Mouse (Mus musculus) MEL (cell line): ENCODE results near the gene Cmtm3. TPM values are rescaled to one million over a fixed set of nuclear protein-coding genes. Genes with fewer than 3 reads are reported as not detected.

Source experiments
- DNase-seq: peaks from one replicate; pipeline ENCODE4 v3.0.0; 2011; ENCODE audit warnings: low read depth, low spot score
- H3K27ac ChIP-seq: 2 replicates; pipeline ENCODE4 v1.5.1; 2012; ENCODE audit warnings: low read depth, mild to moderate bottlenecking, control low read depth, low read length, moderate library complexity; ENCODE audit not compliant: control insufficient read depth
- H3K27me3 ChIP-seq, 2 experiments: fragments of 150-350 bp in 1 of 2; sonication (generic) in 1 of 2; 2 replicates each; pipeline ENCODE4 v1.6.1; 2012; ENCODE audit warnings: low read length in 2 of 2, mild to moderate bottlenecking in 2 of 2, improper control_type of control experiment in 1 of 2, moderate library complexity in 1 of 2; ENCODE audit not compliant: insufficient read depth in 2 of 2, control insufficient read depth in 1 of 2
- H3K36me3 ChIP-seq, 2 experiments: 2 replicates each; pipeline ENCODE4 v1.6.1; 2012 to 2014; ENCODE audit warnings: low read length in 2 of 2, improper control_type of control experiment in 1 of 2, inconsistent platforms in 1 of 2, mild to moderate bottlenecking in 1 of 2; ENCODE audit not compliant: insufficient read depth in 2 of 2, control insufficient read depth in 1 of 2
- H3K4me1 ChIP-seq, 2 experiments: fragments of 150-350 bp in 1 of 2; sonication (generic) in 1 of 2; 2 replicates each; pipeline ENCODE4 v1.6.1; 2012; ENCODE audit warnings: low read length in 2 of 2, improper control_type of control experiment in 1 of 2, mild to moderate bottlenecking in 1 of 2; ENCODE audit not compliant: insufficient read depth in 2 of 2, control insufficient read depth in 1 of 2
- H3K4me3 ChIP-seq, 2 experiments: fragments of 150-350 bp in 1 of 2; sonication (generic) in 1 of 2; 2 replicates each; pipeline ENCODE4 v1.5.1; 2012; ENCODE audit warnings: low read depth in 2 of 2, low read length in 2 of 2, mild to moderate bottlenecking in 2 of 2, moderate library complexity in 2 of 2, control low read depth in 1 of 2, improper control_type of control experiment in 1 of 2; ENCODE audit not compliant: control insufficient read depth in 1 of 2, insufficient read depth in 1 of 2
- H3K79me2 ChIP-seq: 2 replicates; pipeline ENCODE4 v1.6.1; 2012; ENCODE audit warnings: mild to moderate bottlenecking, low read length, moderate library complexity; ENCODE audit not compliant: control insufficient read depth, poor library complexity, insufficient read depth
- H3K9ac ChIP-seq: 2 replicates; pipeline ENCODE4 v1.6.1; 2012; ENCODE audit warnings: low read depth, mild to moderate bottlenecking, control low read depth, low read length, moderate library complexity; ENCODE audit not compliant: control insufficient read depth, poor library complexity, severe bottlenecking
- H3K9me3 ChIP-seq: fragments of 150-350 bp; sonication (generic); replicated peaks from 2 replicates; pipeline ENCODE4 v1.6.1; 2012; ENCODE audit warnings: mild to moderate bottlenecking, low read length, improper control_type of control experiment, moderate library complexity; ENCODE audit not compliant: insufficient read depth
- CTCF ChIP-seq, 3 experiments: IDR thresholded peaks in 2 of 3; conservative IDR thresholded peaks in 1 of 3; 2 replicates each; pipeline ENCODE4 v1.5.1; 2011 to 2012; ENCODE audit warnings: low read length in 3 of 3, low read depth in 2 of 3, mild to moderate bottlenecking in 2 of 3, improper control_type of control experiment in 1 of 3, inconsistent platforms in 1 of 3, mixed read lengths in 1 of 3, moderate library complexity in 1 of 3; ENCODE audit not compliant: control insufficient read depth in 1 of 3, insufficient read depth in 1 of 3, poor library complexity in 1 of 3, severe bottlenecking in 1 of 3
- ELF1 ChIP-seq: IDR thresholded peaks from 2 replicates; pipeline ENCODE4 v1.6.1; 2014; ENCODE audit warnings: low read depth, mild to moderate bottlenecking, inconsistent platforms, low read length, improper control_type of control experiment, moderate library complexity
- EP300 ChIP-seq, 2 experiments: IDR thresholded peaks; 2 replicates each; pipeline ENCODE4 v1.6.1; 2011; ENCODE audit warnings: improper control_type of control experiment in 2 of 2, low read length in 2 of 2, low read depth in 1 of 2, mild to moderate bottlenecking in 1 of 2
- GABPA ChIP-seq: IDR thresholded peaks from 2 replicates; pipeline ENCODE4 v1.6.1; 2012; ENCODE audit warnings: low read depth, mild to moderate bottlenecking, inconsistent platforms, low read length, improper control_type of control experiment, moderate library complexity
- HCFC1 ChIP-seq: IDR thresholded peaks from 2 replicates; pipeline ENCODE4 v1.6.1; 2012; ENCODE audit warnings: low read depth, mild to moderate bottlenecking, inconsistent platforms, low read length, improper control_type of control experiment, moderate library complexity
- JUND ChIP-seq: IDR thresholded peaks from 2 replicates; pipeline ENCODE4 v1.6.1; 2011; ENCODE audit warnings: low read depth, mild to moderate bottlenecking, improper control_type of control experiment, low read length
- MAFK ChIP-seq: IDR thresholded peaks from 2 replicates; pipeline ENCODE4 v1.6.1; 2011; ENCODE audit warnings: low read depth, mild to moderate bottlenecking, low read length, improper control_type of control experiment, borderline replicate concordance
- MXI1 ChIP-seq: IDR thresholded peaks from 2 replicates; pipeline ENCODE4 v1.6.1; 2011; ENCODE audit warnings: mild to moderate bottlenecking, low read depth, low read length, improper control_type of control experiment
- MYC ChIP-seq: IDR thresholded peaks from 2 replicates; pipeline ENCODE4 v1.6.1; 2011; ENCODE audit warnings: low read depth, mild to moderate bottlenecking, low read length, improper control_type of control experiment, moderate library complexity
- NELFE ChIP-seq: IDR thresholded peaks from 2 replicates; pipeline ENCODE4 v1.6.1; 2011; ENCODE audit warnings: low read depth, low read length, improper control_type of control experiment
- NRF1 ChIP-seq: IDR thresholded peaks from 2 replicates; pipeline ENCODE4 v1.6.1; 2014; ENCODE audit warnings: low read depth, mild to moderate bottlenecking, inconsistent platforms, low read length, improper control_type of control experiment, moderate library complexity; ENCODE audit not compliant: poor library complexity, insufficient read depth, severe bottlenecking
- POLR2A ChIP-seq, 2 experiments: IDR thresholded peaks; 2 replicates each; pipeline ENCODE4 v1.6.1; 2011 to 2012; ENCODE audit warnings: low read length in 2 of 2, mild to moderate bottlenecking in 2 of 2, control low read depth in 1 of 2, improper control_type of control experiment in 1 of 2, low read depth in 1 of 2, moderate library complexity in 1 of 2; ENCODE audit not compliant: control insufficient read depth in 1 of 2, insufficient read depth in 1 of 2, poor library complexity in 1 of 2
- POLR2AphosphoS5 ChIP-seq: IDR thresholded peaks from 2 replicates; pipeline ENCODE4 v1.6.1; 2012; ENCODE audit warnings: low read depth, borderline replicate concordance, mild to moderate bottlenecking, inconsistent platforms, low read length, moderate library complexity, mixed read lengths
- RAD21 ChIP-seq: IDR thresholded peaks from 2 replicates; pipeline ENCODE4 v1.6.1; 2011; ENCODE audit warnings: mild to moderate bottlenecking, low read depth, low read length, improper control_type of control experiment
- RCOR1 ChIP-seq: IDR thresholded peaks from 2 replicates; pipeline ENCODE4 v1.6.1; 2012; ENCODE audit warnings: low read depth, mild to moderate bottlenecking, inconsistent platforms, low read length, improper control_type of control experiment
- SIN3A ChIP-seq: IDR thresholded peaks from 2 replicates; pipeline ENCODE4 v1.6.1; 2012; ENCODE audit warnings: low read length, improper control_type of control experiment, inconsistent platforms
- SMC3 ChIP-seq: IDR thresholded peaks from 2 replicates; pipeline ENCODE4 v1.6.1; 2011; ENCODE audit warnings: low read depth, low read length, improper control_type of control experiment
- TAL1 ChIP-seq: IDR thresholded peaks from 2 replicates; pipeline ENCODE4 v1.6.1; 2012; ENCODE audit warnings: mild to moderate bottlenecking, inconsistent platforms, low read length, moderate library complexity, mixed read lengths
- TBP ChIP-seq: IDR thresholded peaks from 2 replicates; pipeline ENCODE4 v1.8.0; 2011; ENCODE audit warnings: low read depth, low read length, improper control_type of control experiment
- TCF12 ChIP-seq: IDR thresholded peaks from 2 replicates; pipeline ENCODE4 v1.6.1; 2014; ENCODE audit warnings: low read depth, mild to moderate bottlenecking, inconsistent platforms, low read length, improper control_type of control experiment, moderate library complexity
- USF1 ChIP-seq: IDR thresholded peaks from 2 replicates; pipeline ENCODE4 v1.6.1; 2014; ENCODE audit warnings: low read depth, mild to moderate bottlenecking, inconsistent platforms, low read length, improper control_type of control experiment, moderate library complexity
- ZKSCAN1 ChIP-seq: IDR thresholded peaks from 2 replicates; pipeline ENCODE4 v1.6.1; 2012; ENCODE audit warnings: low read depth, mild to moderate bottlenecking, inconsistent platforms, low read length, improper control_type of control experiment, moderate library complexity
- ZNF384 ChIP-seq: IDR thresholded peaks from 2 replicates; pipeline ENCODE4 v1.6.1; 2012; ENCODE audit warnings: low read depth, mild to moderate bottlenecking, inconsistent platforms, low read length, improper control_type of control experiment
- polyA plus RNA-seq, 2 experiments: library from polyadenylated mRNA; stranded (reverse) in 1 of 2; unstranded in 1 of 2; fragments of >175 nt in 1 of 2; fragments of >200 nt in 1 of 2; gene quantifications; 2 replicates each; pipeline versions ENCODE4 v1.2.1 to v1.2.4; 2012; ENCODE audit warnings: low replicate concordance in 2 of 2, low read depth in 1 of 2; ENCODE audit not compliant: insufficient read length in 2 of 2, insufficient read depth in 1 of 2, missing spikeins in 1 of 2
- total RNA-seq: library from RNA; depleted of rRNA; stranded (reverse); fragments of 300-350 nt; gene quantifications from 2 replicates; pipeline ENCODE4 v1.2.3, GENCODE M21; 2012

Gene Cmtm3
- total and polyA plus RNA-seq, 3 experiments, result 17.9 to 56.3 TPM; not detected in 1

GRCm38 (mm10) chr8:104337890-104338289 is 1.3 kb upstream of the Cmtm3 start:
- DNase-seq, result peak; percentile 63
- Histone ChIP-seq H3K9ac (no peak overlapping the region), H3K36me3 (peaks cover 0 to 20% of the 10 kb centered on the region in 2 experiments; a peak in 2 of 4 replicates), H3K9me3 (no peaks in the 10 kb centered on the region), H3K27ac (no peak overlapping the region), H3K79me2 (peaks cover 10% of the 10 kb centered on the region), H3K4me1 (peaks cover 5 to 22% of the 10 kb centered on the region in 2 experiments), H3K27me3 (no peaks in the 10 kb centered on the region), H3K4me3 (no peak overlapping the region)
- TF ChIP-seq TCF12 (no peak), CTCF (IDR thresholded peaks at IDR 0.05 in 2 of 3, conservative IDR thresholded peaks at IDR 0.05 in 1 of 3; ENCODE audit: control insufficient read depth in 1 of 3, insufficient read depth in 1 of 3, low read depth in 2 of 3, low read length in 3 of 3, poor library complexity in 1 of 3, severe bottlenecking in 1 of 3) (peak; percentile 13 to 40 (median 36); a peak in 4 of 6 replicates)

- peaks cover 10% of the 10 kb centered on the region for H3K79me2 ChIP-seq
- H3K9ac ChIP-seq, result peak overlapping the region; percentile 76
- TF ChIP-seq GABPA, result no peak
- TF ChIP-seq POLR2AphosphoS5, result no peak
- no peak for TF ChIP-seq MAFK
- TF ChIP-seq SMC3, result no peak
- TF ChIP-seq ZKSCAN1, result no peak
- no peak for TF ChIP-seq ZNF384
- TF ChIP-seq TBP, result no peak
- no peak for TF ChIP-seq USF1
- no peak for TF ChIP-seq TAL1
- no peak for TF ChIP-seq EP300 (IDR thresholded peaks at IDR 0.05; ENCODE audit: low read depth in 1 of 2, low read length in 2 of 2)
- H3K4me1 ChIP-seq, result peaks cover 0 to 7% of the 10 kb centered on the region in 2 experiments; a peak in 2 of 4 replicates
- H3K9me3 ChIP-seq, result no peaks in the 10 kb centered on the region
- peak overlapping the region; percentile 59 to 90 for H3K4me3 ChIP-seq
- H3K27ac ChIP-seq, result peak overlapping the region; percentile 66; the same call in 1 of the 2 replicates
- no peaks in the 10 kb centered on the region for H3K27me3 ChIP-seq
- peak; percentile 44 for DNase-seq
- H3K36me3 ChIP-seq, result peaks cover 0 to 9% of the 10 kb centered on the region in 2 experiments; a peak in 2 of 4 replicates
These were observed 698 bp downstream of the Cmtm3 start for GRCm38 (mm10) chr8:104339983-104340232.

GRCm38 (mm10) chr8:104340233-104341105 is 1.3 kb downstream of the Cmtm3 start:
- Histone ChIP-seq H3K36me3 (peaks cover 0 to 9% of the 10 kb centered on the region in 2 experiments; a peak in 2 of 4 replicates), H3K79me2 (peaks cover 10% of the 10 kb centered on the region), H3K9ac (peak overlapping the region; percentile 76), H3K4me1 (peaks cover 0 to 7% of the 10 kb centered on the region in 2 experiments; a peak in 2 of 4 replicates), H3K27ac (peak overlapping the region; percentile 62), H3K27me3 (no peaks in the 10 kb centered on the region), H3K9me3 (no peaks in the 10 kb centered on the region), H3K4me3 (peak overlapping the region; percentile 59 to 90)
- TF ChIP-seq MXI1 (0 out of 2 replicates have a peak, but pooled peaks have one; percentile 31), HCFC1 (peak; percentile 70), CTCF (IDR thresholded peaks at IDR 0.05 in 2 of 3, conservative IDR thresholded peaks at IDR 0.05 in 1 of 3; ENCODE audit: control insufficient read depth in 1 of 3, insufficient read depth in 1 of 3, low read depth in 2 of 3, low read length in 3 of 3, poor library complexity in 1 of 3, severe bottlenecking in 1 of 3) (peak in 2 of 3 experiments; percentile 49 to 57; a peak in 5 of 6 replicates), MYC (peak; percentile 40; the same call in 1 of the 2 replicates), NELFE (peak; percentile 74), RAD21 (peak; percentile 22; the same call in 1 of the 2 replicates), NRF1 (0 out of 2 replicates have a peak, but pooled peaks have one; percentile 0), TBP (no peak), TCF12 (0 out of 2 replicates have a peak, but pooled peaks have one; percentile 8), SMC3 (peak; percentile 28), ELF1 (peak; percentile 43), POLR2AphosphoS5 (no peak), POLR2A (IDR thresholded peaks at IDR 0.05; ENCODE audit: control insufficient read depth in 1 of 2, insufficient read depth in 1 of 2, low read depth in 1 of 2, low read length in 2 of 2, poor library complexity in 1 of 2) (peak; percentile 60 to 69; a peak in 2 of 4 replicates), SIN3A (peak; percentile 46; the same call in 1 of the 2 replicates), RCOR1 (0 out of 2 replicates have a peak, but pooled peaks have one; percentile 19), JUND (no peak)
- DNase-seq, result peak; percentile 82
